Mouse (Mus musculus) lung, postnatal 36 days (tissue): ENCODE data around the gene Phlpp1.
A peak's percentile ranks its signal among the peaks of the same experiment; 100 is the strongest.

ENCODE experiments used
- DNase-seq: peaks from one replicate; pipeline ENCODE4 v3.0.0; 2022; ENCODE audit warnings: mixed read lengths

The Phlpp1 gene

DNA sequence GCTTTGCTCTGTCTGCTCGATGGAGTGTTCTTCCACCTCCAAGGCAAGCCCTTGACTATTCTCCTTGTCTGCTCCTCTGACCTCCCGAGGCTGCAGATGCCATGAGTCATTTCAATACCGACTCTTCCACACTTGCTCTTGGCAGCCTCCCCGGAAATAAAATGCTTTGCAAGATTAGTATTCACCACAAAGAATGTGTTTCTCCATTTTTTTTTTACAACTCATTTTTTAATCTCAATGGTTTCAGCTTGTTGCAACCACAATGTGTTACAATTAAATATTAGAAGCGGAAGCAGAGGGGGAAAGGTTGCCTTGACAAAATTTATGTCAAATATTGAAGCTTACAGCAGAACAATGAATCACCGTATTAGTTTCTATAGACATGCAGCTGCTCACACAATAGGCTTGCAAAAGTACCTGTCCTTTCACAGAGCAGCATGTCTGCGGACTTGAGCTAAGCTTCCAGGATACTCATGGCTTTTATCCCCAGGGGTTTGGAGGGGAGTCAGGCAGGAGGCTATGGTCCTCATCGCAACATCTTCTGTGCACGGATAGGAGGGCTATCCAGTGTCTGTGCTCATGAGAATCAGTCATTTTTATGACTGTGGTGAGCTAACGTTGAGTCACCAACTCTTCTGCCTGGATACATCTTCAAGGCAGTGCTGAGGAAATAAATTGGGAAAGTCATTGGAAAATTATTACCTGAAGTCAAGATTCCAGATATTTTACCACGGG is 229.5 kb downstream of the Phlpp1 start:
- peak; percentile 64 for DNase-seq

DNA sequence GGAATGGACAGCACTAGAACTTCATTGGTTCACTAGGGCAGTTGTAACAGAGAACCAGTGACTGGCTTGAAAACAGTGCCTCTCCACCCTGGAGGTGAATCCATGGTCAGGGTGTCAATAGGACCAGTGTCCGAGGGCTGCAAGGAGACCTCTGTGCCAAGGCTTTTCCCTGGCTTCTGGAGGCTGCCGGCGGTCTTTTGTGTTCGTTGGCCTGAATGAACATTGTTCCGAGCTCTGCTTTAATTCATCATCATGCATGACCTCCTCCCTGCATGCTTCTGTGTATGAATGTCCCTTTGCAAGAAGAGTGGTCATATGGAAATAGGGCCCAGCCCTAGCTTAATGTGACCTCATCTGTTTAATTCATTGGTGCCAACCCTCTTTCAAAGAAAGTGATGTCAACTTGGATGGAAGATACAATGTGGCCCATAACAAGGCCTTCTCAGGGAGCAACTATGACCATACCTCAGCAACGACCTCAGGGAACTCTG is 231.5 kb downstream of the Phlpp1 start:
- no peak for DNase-seq

DNA sequence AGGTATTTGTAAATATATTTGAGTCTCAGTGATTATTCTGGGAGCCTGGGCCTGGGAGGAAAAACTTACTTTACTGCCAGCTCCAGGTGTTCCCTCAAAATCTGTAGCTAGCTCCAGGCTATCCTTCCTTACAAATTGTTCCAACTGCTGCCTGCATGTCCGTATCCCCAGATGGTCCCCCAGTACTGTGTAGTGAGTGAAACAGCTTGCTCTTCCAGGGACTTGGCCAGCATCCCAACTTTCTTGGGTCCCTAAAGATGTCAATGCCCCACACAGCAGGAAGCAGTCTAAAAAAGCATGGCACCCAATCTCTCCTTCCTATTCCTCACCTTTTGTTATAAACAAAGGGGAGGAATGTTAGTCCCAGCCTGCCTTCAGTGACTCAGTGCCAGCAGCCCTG is 235.3 kb downstream of the Phlpp1 start:
- DNase-seq: no peak

DNA sequence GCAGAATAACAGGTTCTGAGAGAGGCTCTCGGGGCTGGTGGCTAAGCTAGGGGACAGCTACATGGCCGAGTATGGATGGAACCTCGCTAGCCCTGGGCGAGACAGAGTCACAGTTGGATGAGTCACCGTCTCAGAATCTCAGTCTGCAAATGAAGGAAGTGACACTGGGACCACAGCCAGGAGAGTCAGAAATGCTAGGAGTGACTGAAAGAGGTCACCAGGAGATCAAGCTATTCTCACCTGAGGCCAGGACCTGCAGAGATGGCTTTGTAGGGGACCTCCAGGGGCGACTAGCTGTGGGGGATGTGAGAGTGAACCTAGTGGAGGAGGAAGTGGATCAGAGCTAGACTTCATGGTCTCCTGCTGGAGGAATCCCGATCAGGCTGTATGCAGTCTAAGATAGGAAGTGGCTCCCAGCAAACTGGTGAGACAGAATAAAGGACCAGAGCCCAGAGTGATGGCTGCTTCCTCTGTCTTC is 236.4 kb downstream of the Phlpp1 start:
- peak; percentile 83 for DNase-seq

DNA sequence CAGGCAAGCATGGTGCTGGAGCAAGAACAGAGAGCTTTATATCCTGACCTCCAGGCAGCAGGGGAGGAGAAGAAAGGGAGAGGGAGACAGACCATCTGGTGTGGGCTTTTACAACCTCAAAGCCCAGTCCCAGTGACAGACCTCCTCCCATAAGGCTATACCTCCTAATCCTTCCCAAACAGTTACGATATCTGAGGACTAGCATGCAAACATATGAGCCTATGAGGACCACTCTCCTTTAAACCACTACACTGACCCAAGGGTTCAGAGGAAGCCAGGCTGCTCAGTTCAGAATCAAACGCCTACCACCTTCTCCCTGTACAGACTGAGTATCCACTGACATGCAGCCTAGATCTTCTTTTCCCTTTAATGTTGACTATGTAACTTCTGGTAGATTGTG is 239.3 kb downstream of the Phlpp1 start:
- no peak for DNase-seq

DNA sequence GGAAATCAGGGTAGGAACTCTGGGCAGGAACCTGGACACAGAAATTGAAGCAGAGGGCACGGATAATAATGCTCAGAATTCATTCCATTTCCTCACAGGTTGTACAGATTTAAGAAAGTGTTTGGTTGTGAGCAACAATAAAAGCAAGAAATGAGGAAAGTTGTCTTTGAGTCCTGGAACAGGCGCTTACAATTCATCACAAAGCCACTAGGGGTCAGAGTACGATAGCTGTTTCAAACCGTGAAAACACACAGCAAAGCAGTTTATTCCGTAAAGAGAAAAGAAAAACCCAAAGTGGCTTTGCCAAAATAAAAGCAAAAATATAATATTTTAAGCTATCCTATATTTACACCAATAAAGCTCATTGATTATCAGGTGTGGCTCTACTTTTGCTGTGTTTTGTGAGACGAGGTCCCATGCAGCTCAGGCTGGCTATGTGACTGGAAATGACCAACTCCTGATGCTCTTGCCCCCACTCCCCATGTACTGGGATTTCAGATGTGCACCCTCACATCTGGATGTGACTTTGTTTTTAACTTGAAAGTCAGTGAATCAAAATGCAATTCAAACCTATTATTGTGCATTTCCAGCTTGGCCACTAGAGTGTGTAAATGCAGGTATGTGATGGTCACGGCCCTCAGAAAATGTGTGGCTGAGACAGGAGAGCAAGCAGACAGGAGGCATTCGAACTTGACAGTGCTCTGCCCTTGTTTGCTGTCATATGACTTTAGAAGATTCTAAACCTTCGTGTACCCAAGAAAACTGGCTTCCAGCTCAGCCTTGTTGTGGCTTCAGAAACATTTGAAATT is 253.8 kb downstream of the Phlpp1 start:
- peak; percentile 61 for DNase-seq

DNA sequence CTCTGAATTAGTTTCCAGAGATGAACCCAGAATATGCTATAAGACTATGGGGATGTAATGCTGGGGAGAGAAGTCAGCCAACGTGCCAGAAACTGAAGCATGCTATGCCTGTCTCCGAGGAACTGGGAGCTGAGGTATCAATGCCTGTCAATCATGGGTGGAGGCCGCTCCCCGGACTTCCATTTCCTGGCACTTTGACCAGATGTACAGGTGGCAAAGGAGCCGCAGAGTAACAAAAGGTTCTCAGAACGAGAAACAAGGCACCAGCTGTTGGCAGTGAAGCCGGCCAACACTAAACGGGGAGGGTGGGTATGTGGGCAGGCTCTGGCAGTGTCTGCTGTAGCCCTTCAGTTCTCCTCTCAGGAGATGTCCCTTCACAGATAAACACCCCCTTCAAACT is 256.6 kb downstream of the Phlpp1 start:
- no peak for DNase-seq

DNA sequence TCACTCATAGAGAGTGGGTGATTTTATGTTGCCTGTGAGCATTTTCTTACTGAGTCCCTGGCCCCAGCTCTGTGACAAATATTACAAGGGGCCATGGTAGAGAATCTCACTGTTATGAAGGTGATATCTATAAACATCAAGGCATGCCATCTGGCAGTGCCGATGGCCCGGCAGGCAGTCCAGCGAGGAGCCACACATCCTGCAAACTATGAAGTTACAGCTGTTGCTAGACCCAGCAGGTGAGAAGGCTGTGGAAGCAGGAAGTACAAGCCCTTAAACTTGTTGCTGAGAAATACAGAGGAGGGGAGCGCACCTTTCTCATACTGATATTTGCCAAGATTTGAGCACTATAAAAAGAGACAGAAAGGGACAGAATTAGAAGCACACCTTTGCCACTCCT is 257.0 kb downstream of the Phlpp1 start:
- no peak for DNase-seq

DNA sequence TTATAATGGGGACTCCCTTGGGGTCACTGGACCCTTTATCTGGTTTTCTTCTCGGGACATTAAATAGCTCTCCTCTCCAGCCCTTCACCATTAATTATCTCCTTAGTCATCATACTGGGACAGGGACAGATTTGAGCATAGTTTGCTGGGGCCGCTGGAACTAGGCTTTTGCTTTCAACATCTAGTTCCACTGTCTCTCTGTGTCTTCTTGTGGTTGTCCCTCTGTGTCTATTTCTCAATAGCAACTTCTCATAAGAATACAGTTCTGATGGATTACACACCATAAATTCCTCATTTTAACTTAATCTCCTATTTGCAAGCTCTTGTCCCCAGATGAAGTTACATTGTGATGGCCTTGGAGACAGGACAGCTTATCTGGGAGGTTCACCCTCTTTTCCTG is 262.0 kb downstream of the Phlpp1 start:
- no peak for DNase-seq
